Mouse (Mus musculus): ENCODE results near the gene Trim60.

The Trim60 gene

GRCm38 (mm10) chr8:64983150-64983897 lies 35.1 kb downstream of the Trim60 start:
- DNase-seq, result no peak

- DNase-seq, result no peak
These were observed 55.5 kb downstream of the Trim60 start for GRCm38 (mm10) chr8:64962836-64963235.

- DNase-seq, result no peak
These were observed 59.4 kb downstream of the Trim60 start for GRCm38 (mm10) chr8:64959025-64959424.

- no peak for DNase-seq
These were observed 66.3 kb downstream of the Trim60 start for GRCm38 (mm10) chr8:64952101-64952500.

Measured in kidney, postnatal 14 days (tissue).